Mouse (Mus musculus) liver, postnatal 0 days (tissue): ENCODE results near the gene Ndufa6.

Experiments used
- CTCF ChIP-seq: sonication (generic); IDR thresholded peaks from 2 replicates; pipeline ENCODE4 v1.5.1; 2016; ENCODE audit warnings: antibody characterized with exemption, low read depth
- EP300 ChIP-seq: IDR thresholded peaks from 2 replicates; pipeline ENCODE4 v1.6.1; 2016; ENCODE audit warnings: antibody characterized with exemption, low read depth, mild to moderate bottlenecking

DNA sequence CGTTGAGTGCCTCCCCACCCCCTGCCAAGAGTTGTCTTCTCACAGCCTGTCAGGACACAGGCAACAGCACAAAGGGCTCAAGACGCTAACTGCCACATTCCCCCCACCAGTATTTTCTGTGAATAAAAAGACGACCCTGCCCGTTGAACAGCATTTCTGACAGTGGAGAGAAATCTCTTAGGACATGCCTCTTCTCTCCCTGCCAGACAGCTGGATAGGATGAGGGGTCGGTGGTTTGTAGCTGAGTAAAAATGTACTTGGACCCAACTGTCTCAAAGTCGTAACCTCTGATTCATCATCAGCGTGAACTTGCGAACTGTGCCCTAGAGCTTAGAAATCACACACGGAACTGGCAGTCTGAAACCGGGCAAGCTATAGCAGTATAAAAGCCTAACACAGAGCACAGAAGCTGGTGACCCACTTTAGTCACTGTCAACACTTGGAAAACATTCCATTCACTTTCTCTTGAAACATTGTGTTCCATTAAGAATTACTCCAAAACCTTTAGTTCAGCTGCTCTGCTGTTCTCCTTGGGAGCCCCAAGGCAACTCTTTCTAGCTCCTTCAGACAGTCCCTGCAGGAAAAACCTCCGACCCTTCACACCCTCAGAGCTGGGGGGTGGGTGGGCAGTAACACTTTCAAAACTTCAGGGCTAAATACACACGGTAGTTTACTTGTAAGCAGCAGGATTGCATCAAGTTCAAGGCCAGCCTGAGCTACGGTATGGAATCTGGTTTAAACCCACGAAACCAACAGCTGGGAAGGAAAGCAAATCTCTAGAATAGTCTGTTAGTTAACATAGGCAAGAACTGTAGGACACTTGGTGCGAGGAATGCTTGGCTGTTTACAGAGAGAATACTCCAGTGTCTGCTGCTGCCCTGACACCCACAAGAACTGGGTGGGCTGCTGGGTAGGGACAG, 24.4 kb upstream of the Ndufa6 start:
- no peak for TF ChIP-seq CTCF
- TF ChIP-seq EP300, result peak; percentile 55; the same call in 1 of the 2 replicates
